Mouse (Mus musculus) heart, embryonic 16.5 days (tissue): ENCODE results near the gene Fam19a1. TPM values are rescaled to one million over a fixed set of nuclear protein-coding genes. Genes with fewer than 3 reads are reported as not detected.

Source experiments
- ATAC-seq: fragments of 200-750 bp; cut with Nextera tagmentation; replicated peaks from 2 replicates; pipeline ENCODE4 v1.8.0; 2017; ENCODE audit warnings: moderate number of reproducible peaks; ENCODE audit not compliant: insufficient read depth, low FRiP score; ENCODE audit errors: extremely low read depth
- H3K27ac ChIP-seq: fragments of 300-500 bp; sonication (generic); 2 replicates; pipeline ENCODE4 v1.5.1; 2014; ENCODE audit warnings: mild to moderate bottlenecking, low read length, control low read depth, moderate library complexity
- H3K27me3 ChIP-seq: fragments of 300-500 bp; sonication (generic); 2 replicates; pipeline ENCODE4 v1.6.1; 2014; ENCODE audit warnings: low read length, mixed read lengths; ENCODE audit not compliant: control insufficient read depth, insufficient read depth
- H3K36me3 ChIP-seq: fragments of 300-500 bp; sonication (generic); 2 replicates; pipeline ENCODE4 v1.6.1; 2014; ENCODE audit not compliant: control insufficient read depth, insufficient read depth
- H3K4me1 ChIP-seq: fragments of 300-500 bp; sonication (generic); 2 replicates; pipeline ENCODE4 v1.6.1; 2014; ENCODE audit warnings: low read length, mixed read lengths; ENCODE audit not compliant: control insufficient read depth, insufficient read depth
- H3K4me2 ChIP-seq: fragments of 300-500 bp; sonication (generic); 2 replicates; pipeline ENCODE4 v1.6.1; 2014; ENCODE audit warnings: low read depth, mild to moderate bottlenecking, control low read depth, low read length
- H3K4me3 ChIP-seq: fragments of 300-500 bp; sonication (generic); 2 replicates; pipeline ENCODE4 v1.5.1; 2014; ENCODE audit warnings: mild to moderate bottlenecking, control low read depth, low read length
- H3K9ac ChIP-seq: fragments of 300-500 bp; sonication (generic); 2 replicates; pipeline ENCODE4 v1.6.1; 2014; ENCODE audit warnings: low read length, control low read depth
- H3K9me3 ChIP-seq: fragments of 300-500 bp; sonication (generic); replicated peaks from 2 replicates; pipeline ENCODE4 v1.6.1; 2016; ENCODE audit warnings: low read length; ENCODE audit not compliant: control insufficient read depth
- WGBS: fragments of 180-500 bp; shearing (Covaris S2); extraction: QIAGEN DNeasy Blood & Tissue Kit; methylation state at CpG from one replicate; pipeline ENCODE4 v1.1.7; 2014; 5-methylcytosine and 5-hydroxymethylcytosine counted together
- polyA plus RNA-seq: library from polyadenylated mRNA; unstranded; fragments of >200 nt; fragmentation: Nextera tagmentation; extraction: Ambion mirVana; gene quantifications from 2 replicates; pipeline ENCODE4 v1.2.1, GENCODE M21; 2015

Gene Fam19a1
- polyA plus RNA-seq, 1 experiment from 2014 or later = 0.32 TPM

GRCm38 (mm10) chr6:96116534-96117272 lies 3.7 kb downstream of the Fam19a1 start:
- ATAC-seq = peak; percentile 41; the same call in 1 of the 2 replicates
- H3K4me3 ChIP-seq = peak overlapping the region; percentile 70
- peak overlapping the region; percentile 96 for H3K4me2 ChIP-seq
- H3K27me3 ChIP-seq = no peaks in the 10 kb centered on the region; the same call in 1 of the 2 replicates
- H3K36me3 ChIP-seq = no peaks in the 10 kb centered on the region
- WGBS = under 1% methylated on average over 32 of the region's 32 CpGs
- H3K4me1 ChIP-seq = no peaks in the 10 kb centered on the region
- H3K27ac ChIP-seq = no peak overlapping the region
- no peaks in the 10 kb centered on the region for H3K9me3 ChIP-seq
- peak overlapping the region; percentile 72 for H3K9ac ChIP-seq

DNA sequence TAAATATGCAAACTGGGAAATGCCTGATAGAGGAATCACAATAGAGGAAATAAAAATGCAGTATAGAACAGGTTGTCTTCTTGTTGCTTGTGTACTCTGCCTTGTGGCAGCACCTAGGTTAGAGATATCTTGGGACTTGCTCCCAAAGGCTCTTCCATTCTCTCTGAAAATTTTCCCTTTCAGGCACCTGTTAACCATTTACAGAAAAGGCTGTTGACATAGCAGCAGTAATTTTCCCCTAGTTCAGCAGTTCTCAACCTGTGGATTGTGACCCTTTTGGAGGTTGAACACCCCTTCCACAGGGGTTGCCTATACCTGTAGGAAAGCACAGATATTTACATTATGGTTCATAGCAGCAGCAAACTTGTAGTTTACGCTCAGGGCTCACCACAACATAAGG lies 30.4 kb downstream of the Fam19a1 start:
- no peak for ATAC-seq
- no peak overlapping the region for H3K4me3 ChIP-seq
- H3K4me1 ChIP-seq = no peaks in the 10 kb centered on the region
- no peak overlapping the region for H3K4me2 ChIP-seq
- H3K36me3 ChIP-seq = no peaks in the 10 kb centered on the region
- H3K9ac ChIP-seq = no peak overlapping the region
- H3K27me3 ChIP-seq = no peaks in the 10 kb centered on the region
- no peaks in the 10 kb centered on the region for H3K9me3 ChIP-seq
- H3K27ac ChIP-seq = no peak overlapping the region
- WGBS = 88% methylated on average over 1 of the region's 1 CpGs

- Histone ChIP-seq H3K4me1 (no peaks in the 10 kb centered on the region), H3K9ac (no peak overlapping the region), H3K27ac (no peak overlapping the region), H3K27me3 (no peaks in the 10 kb centered on the region), H3K9me3 (no peaks in the 10 kb centered on the region), H3K4me2 (no peak overlapping the region), H3K4me3 (no peak overlapping the region), H3K36me3 (no peaks in the 10 kb centered on the region)
- no peak for ATAC-seq
- 79% methylated on average over 13 of the region's 13 CpGs for WGBS
Measured at GRCm38 (mm10) chr6:96165403-96165802, 52.4 kb downstream of the Fam19a1 start.

DNA sequence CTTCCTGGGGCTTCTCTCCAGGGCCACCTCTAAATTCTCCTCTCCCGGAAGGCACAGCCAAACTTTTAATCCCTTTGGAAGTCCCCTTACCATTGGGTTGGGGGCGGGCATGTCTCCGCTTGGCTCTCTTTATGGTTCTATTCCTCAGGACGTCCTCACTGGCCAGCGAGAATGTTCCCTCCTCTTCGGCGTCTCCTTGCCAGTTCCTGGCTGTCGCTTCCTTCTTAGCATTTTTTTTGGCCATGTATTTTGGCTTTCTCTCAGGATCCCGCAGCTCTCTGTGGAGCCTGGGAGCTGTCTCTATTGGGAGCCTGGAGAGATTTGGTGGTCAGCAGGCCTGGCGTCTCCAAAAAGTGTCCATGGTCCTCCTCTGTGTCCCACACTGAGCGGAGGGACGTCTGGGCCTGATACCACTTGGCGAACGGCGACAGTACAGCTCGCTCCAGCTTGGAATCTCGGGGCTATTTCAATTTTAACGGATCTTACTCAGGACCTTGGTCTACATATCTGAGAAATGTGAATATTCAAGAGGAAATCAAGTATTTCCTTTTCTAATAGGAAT lies 52.9 kb downstream of the Fam19a1 start, which contains the start of gene 1700123L14Rik:
1700123L14Rik (minus strand) TSS at position 426 of the 562 bp plus-strand sequence.
- Histone ChIP-seq H3K4me1 (no peaks in the 10 kb centered on the region), H3K27ac (no peak within 1 kb of the TSS), H3K4me3 (no peak within 1 kb of the TSS), H3K4me2 (no peak within 1 kb of the TSS), H3K36me3 (no peaks in the 10 kb centered on the region), H3K9ac (no peak within 1 kb of the TSS), H3K27me3 (no peaks in the 10 kb centered on the region), H3K9me3 (no peaks in the 10 kb centered on the region)
- WGBS = 66% methylated on average over 18 of the region's 18 CpGs
- ATAC-seq = no peak

DNA sequence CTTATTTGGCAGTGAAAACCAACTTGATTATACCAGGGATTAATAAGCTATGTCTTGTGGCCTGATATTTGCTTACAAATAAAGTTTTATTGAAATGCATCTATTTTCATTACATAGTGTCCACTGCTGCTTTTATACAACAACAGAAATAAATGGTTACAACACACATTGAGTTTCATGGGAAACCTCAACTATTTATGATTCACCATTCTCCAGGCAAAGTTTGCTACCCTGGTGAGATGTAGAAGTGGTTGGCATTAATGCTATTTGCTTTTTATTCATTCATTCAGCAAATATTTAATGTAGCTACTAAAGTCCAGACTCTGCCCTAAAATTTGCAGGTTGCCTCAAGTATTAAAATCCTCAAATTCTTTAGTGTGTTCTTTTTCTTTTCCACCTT lies 54.1 kb downstream of the Fam19a1 start:
- ATAC-seq = no peak
- H3K4me3 ChIP-seq = no peak overlapping the region

GRCm38 (mm10) chr6:96173681-96174080 lies 60.7 kb downstream of the Fam19a1 start:
- WGBS = 44% methylated on average over 3 of the region's 3 CpGs
- no peak for ATAC-seq
- H3K27me3 ChIP-seq = no peaks in the 10 kb centered on the region
- H3K36me3 ChIP-seq = no peaks in the 10 kb centered on the region
- no peak overlapping the region for H3K27ac ChIP-seq
- H3K4me3 ChIP-seq = no peak overlapping the region
- no peaks in the 10 kb centered on the region for H3K9me3 ChIP-seq
- H3K4me2 ChIP-seq = no peak overlapping the region
- no peaks in the 10 kb centered on the region for H3K4me1 ChIP-seq
- H3K9ac ChIP-seq = no peak overlapping the region

More for the DNA sequence above, 54.1 kb downstream of the Fam19a1 start:
- Histone ChIP-seq H3K9me3 (no peaks in the 10 kb centered on the region), H3K36me3 (no peaks in the 10 kb centered on the region), H3K27ac (no peak overlapping the region), H3K4me2 (no peak overlapping the region), H3K4me1 (no peaks in the 10 kb centered on the region), H3K27me3 (no peaks in the 10 kb centered on the region), H3K9ac (no peak overlapping the region)

DNA sequence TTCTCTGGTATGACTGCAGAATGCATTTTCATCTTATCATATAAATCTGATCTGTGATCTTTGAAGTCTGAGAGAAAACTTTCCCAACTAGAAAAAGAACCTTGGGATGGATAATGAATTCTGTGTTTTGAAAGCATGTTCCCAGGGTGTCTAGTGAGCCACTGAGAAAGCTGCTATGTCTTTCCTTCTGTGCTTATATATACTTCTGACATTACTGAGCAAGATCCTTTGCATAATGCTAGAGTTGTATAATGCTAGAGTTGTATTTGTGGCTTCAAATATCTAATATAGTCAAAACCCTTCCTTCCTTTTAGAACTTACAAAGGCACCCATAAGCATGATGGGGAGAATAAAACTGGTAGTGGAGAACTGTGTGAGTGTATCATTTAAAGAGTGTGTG lies 65.6 kb downstream of the Fam19a1 start:
- Histone ChIP-seq H3K9ac (no peak overlapping the region), H3K27ac (no peak overlapping the region), H3K4me1 (no peaks in the 10 kb centered on the region), H3K4me3 (no peak overlapping the region), H3K27me3 (no peaks in the 10 kb centered on the region), H3K4me2 (no peak overlapping the region), H3K9me3 (no peaks in the 10 kb centered on the region), H3K36me3 (no peaks in the 10 kb centered on the region)
- no peak for ATAC-seq

DNA sequence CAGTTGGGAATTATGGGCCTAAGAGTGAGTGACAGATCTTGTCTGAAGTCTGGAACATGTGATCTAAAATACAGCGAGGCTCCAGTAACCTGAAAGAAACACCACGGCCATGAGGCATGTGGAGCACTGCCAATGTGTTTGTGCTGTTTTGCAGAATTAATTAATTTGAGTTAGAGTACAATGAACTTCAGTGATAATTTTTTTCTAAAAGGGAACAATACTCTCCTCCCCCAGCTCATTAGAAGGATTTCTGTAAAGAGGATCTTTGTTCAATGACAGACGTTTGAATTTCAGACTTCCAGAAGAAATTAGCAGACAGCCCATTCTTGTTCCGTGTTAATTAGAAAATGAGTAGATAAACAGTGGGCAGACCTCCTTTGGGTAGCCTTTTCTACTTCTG lies 70.4 kb downstream of the Fam19a1 start:
- no peak for ATAC-seq
- H3K4me1 ChIP-seq = no peaks in the 10 kb centered on the region
- no peak overlapping the region for H3K4me3 ChIP-seq
- H3K27ac ChIP-seq = no peak overlapping the region
- H3K9me3 ChIP-seq = no peaks in the 10 kb centered on the region
- H3K27me3 ChIP-seq = no peaks in the 10 kb centered on the region
- H3K36me3 ChIP-seq = no peaks in the 10 kb centered on the region
- H3K9ac ChIP-seq = no peak overlapping the region
- WGBS = 66% methylated on average over 4 of the region's 4 CpGs
- H3K4me2 ChIP-seq = no peak overlapping the region

- Histone ChIP-seq H3K9me3 (no peaks in the 10 kb centered on the region), H3K27me3 (no peaks in the 10 kb centered on the region), H3K9ac (no peak overlapping the region), H3K4me2 (no peak overlapping the region), H3K27ac (no peak overlapping the region), H3K36me3 (no peaks in the 10 kb centered on the region), H3K4me1 (no peaks in the 10 kb centered on the region), H3K4me3 (no peak overlapping the region)
- ATAC-seq = no peak
- WGBS = 73% methylated on average over 2 of the region's 2 CpGs
Measured at GRCm38 (mm10) chr6:96186517-96186916, 73.6 kb downstream of the Fam19a1 start.
